Mouse (Mus musculus): ENCODE measurements at regions not wholly inside any gene's neighbourhood (a gene's known extent, or its start where the extent isn't known, plus 50 kb on each side); places are given as distances from the start of the nearest gene placed in this dataset.

DNA sequence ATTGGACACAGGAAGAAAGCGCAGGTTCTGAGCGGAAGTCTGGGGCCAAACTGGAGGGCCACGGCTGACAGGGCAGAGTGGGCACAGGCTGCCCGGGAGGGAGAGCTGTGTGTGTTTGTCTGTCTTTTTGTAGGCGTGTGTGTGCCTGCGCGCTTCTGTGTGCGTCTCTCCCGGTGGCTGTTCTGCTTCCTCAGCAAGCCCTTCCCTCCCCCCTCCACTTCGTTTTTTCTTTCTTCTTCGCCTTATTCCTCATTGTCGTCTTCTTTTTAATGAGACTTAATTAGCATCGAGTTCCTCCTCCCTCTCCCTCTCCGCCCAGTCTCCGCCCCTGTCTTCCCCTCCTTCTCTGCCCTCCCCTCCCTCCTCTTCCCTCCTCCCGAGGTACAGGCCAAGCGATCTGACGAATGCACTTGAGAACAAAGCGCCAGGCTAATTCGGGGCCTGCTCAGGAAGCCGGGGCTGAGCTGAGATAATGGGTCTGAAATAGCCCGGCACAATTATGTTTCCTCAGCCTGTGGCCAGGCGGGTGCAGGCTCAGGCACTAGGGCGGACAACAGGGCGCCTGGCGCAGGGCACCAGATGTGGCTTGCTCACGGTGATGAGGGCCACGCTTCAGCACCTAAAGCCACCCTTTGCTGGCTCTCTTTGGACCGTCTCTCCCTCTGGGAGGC lies 63.2 kb downstream of the Efnb1 start:
- peak; percentile 83 to 88 for ATAC-seq (replicated peaks in 1 of 2; ENCODE audit: insufficient read depth in 1 of 2, low FRiP score in 2 of 2, low TSS enrichment in 1 of 2, low read depth in 1 of 2, poor library complexity in 2 of 2, severe bottlenecking in 2 of 2)
